Mouse (Mus musculus) lung, postnatal 14 days (tissue): ENCODE data around the gene Pcdh20.

Experiments
- DNase-seq: peaks from one replicate; pipeline ENCODE4 v3.0.0; 2021

Gene Pcdh20

GRCm38 (mm10) chr14:88470495-88471434 is at the start of gene Pcdh20:
Gene Pcdh20, minus strand, starts transcription at chr14:88471396.
- peak; percentile 24 for DNase-seq

- DNase-seq = peak; percentile 19
Observed at GRCm38 (mm10) chr14:88479909-88480308, 8.7 kb upstream of the Pcdh20 start.

GRCm38 (mm10) chr14:88469956-88470355 is 1.2 kb downstream of the Pcdh20 start:
- no peak for DNase-seq

DNA sequence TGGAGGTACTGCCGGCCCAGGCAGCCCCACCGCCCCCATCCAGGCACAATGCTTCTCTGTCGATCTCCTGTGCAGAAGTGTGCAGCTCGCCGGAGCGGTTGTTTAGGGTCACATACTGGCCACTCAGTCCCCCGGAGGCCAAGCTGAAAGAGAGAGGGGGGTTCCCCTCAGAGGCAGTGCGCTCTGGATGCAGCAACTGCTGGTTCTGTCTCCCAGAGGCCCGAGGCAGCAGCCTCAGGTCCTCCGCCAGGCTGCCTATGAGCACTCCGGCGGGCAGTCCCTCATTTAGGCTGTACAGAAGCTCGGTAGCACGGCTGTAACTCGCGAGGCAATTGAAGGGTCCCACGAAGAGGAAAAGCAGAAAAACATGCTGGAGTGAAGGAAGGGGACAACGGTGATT is 1.8 kb downstream of the Pcdh20 start:
- no peak for DNase-seq

- peak; percentile 12 for DNase-seq
Observed at GRCm38 (mm10) chr14:88466416-88466815, 4.8 kb downstream of the Pcdh20 start.

GRCm38 (mm10) chr14:88464356-88464755 is 6.8 kb downstream of the Pcdh20 start:
- DNase-seq = no peak

- DNase-seq = no peak
Observed at GRCm38 (mm10) chr14:88463357-88463756, 7.8 kb downstream of the Pcdh20 start.

DNA sequence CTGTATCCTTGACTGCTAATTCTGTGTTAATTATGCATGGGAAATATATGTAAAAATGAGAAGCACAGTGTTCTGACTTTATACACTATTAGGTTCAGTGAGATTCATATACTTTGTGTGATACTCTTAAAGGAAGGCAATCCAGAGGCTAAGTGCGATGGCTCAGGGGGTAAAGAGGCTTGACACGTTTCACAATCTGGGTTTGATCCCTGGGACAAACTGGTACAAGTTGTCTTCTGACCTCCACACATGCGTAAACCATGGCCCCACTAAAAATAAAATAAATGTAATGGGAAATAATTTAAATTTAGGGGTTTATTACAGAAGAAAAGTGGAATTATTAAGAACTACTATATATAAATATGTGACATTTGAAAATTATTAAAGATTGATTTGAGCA is 8.3 kb downstream of the Pcdh20 start:
- no peak for DNase-seq

DNA sequence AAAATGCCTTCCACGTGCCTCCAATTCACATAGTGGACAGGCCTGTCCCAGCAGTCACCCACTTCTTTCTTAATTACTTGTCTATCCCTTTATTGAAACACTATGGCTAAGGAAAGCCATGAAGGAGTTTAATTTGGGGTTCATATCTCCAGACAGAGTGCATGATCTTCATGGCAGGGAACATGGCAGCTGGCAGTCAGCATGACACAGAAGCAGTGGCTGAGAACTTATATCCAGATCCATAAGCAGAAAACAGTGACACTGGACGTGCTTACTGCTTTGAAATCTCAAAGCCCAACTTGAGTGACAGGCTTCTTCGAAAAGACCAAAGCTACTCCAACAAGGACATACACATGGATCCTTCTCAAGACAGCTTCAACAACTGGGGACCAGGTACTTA is 10.5 kb downstream of the Pcdh20 start:
- DNase-seq = no peak

DNA sequence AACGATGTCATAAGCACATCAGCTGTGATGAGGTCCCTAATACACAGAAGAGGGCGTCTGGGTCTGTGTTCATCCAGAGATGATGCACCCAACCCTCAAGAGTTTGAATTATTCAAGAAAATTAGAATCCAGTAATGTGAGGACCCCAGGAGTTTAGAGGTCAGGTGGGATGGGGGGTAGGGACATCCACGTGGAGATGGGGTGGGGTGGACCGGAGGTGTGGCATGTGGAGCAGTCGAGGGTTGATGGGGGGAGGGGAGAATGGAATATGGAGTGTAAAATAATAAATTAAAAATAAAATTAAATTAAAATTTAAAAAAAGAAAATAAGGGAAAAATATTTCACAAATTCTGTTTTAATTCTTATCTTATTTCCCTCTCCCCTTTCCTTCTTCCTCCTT is 27.9 kb downstream of the Pcdh20 start:
- DNase-seq = no peak

- no peak for DNase-seq
Observed at GRCm38 (mm10) chr14:88429393-88429792, 41.8 kb downstream of the Pcdh20 start.

DNA sequence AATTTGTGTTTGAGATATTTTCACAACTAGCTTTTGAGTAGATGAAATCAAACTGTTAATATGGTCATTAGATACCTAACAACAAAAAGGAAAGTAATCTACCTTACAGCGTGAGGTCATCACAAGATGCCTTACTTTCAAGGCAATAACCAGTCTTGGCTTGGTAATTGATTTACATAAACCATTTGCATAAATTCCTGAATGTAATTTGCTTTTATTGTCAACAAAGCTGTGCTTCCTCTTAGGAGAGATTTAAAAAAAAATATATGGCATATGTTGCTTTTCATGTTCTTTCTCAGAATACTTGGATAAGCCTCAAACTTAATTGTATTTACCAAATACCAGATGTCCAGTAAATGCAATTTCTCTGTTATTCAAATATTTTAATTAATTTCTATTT is 43.8 kb downstream of the Pcdh20 start:
- no peak for DNase-seq
